Mouse (Mus musculus) limb, embryonic 14.5 days (tissue): ENCODE data around the gene Zfp706. TPM values are rescaled to one million over a fixed set of nuclear protein-coding genes. Genes with fewer than 3 reads are reported as not detected.

Experiments
- ATAC-seq: fragments of 200-750 bp; cut with Nextera tagmentation; 2 replicates; pipeline ENCODE4 v1.8.0; 2017; ENCODE audit warnings: low read depth, moderate number of reproducible peaks, moderate TSS enrichment; ENCODE audit not compliant: low FRiP score
- DNase-seq: peaks from one replicate; pipeline ENCODE4 v3.0.0-alpha.2; 2015; ENCODE audit warnings: low spot score
- H3K27ac ChIP-seq: fragments of 300-500 bp; sonication (generic); replicated peaks from 2 replicates; pipeline ENCODE4 v1.5.1; 2014; ENCODE audit warnings: low read depth, mild to moderate bottlenecking, low read length, moderate library complexity, mixed read lengths
- H3K27me3 ChIP-seq: fragments of 300-500 bp; sonication (generic); 2 replicates; pipeline ENCODE4 v1.6.1; 2014; ENCODE audit warnings: low read length, mixed read lengths; ENCODE audit not compliant: control insufficient read depth, insufficient read depth
- H3K36me3 ChIP-seq: fragments of 300-500 bp; sonication (generic); 2 replicates; pipeline ENCODE4 v1.6.1; 2014; ENCODE audit warnings: mild to moderate bottlenecking, low read length, moderate library complexity, mixed read lengths; ENCODE audit not compliant: control insufficient read depth, insufficient read depth
- H3K4me1 ChIP-seq: fragments of 300-500 bp; sonication (generic); 2 replicates; pipeline ENCODE4 v1.6.1; 2014; ENCODE audit warnings: antibody characterized with exemption, low read length, mixed read lengths; ENCODE audit not compliant: control insufficient read depth, insufficient read depth
- H3K4me2 ChIP-seq: fragments of 300-500 bp; sonication (generic); replicated peaks from 2 replicates; pipeline ENCODE4 v1.6.1; 2014; ENCODE audit warnings: low read depth, mild to moderate bottlenecking, low read length, moderate library complexity; ENCODE audit not compliant: severe bottlenecking
- H3K4me3 ChIP-seq: fragments of 300-500 bp; sonication (generic); replicated peaks from 2 replicates; pipeline ENCODE4 v1.5.1; 2014; ENCODE audit warnings: low read length
- H3K9ac ChIP-seq: fragments of 300-500 bp; sonication (generic); 2 replicates; pipeline ENCODE4 v1.6.1; 2014; ENCODE audit warnings: mild to moderate bottlenecking, low read depth, low read length, moderate library complexity; ENCODE audit not compliant: severe bottlenecking
- H3K9me3 ChIP-seq: fragments of 300-500 bp; sonication (generic); 2 replicates; pipeline ENCODE4 v1.6.1; 2016; ENCODE audit warnings: low read length; ENCODE audit not compliant: control insufficient read depth
- POLR2A ChIP-seq: fragments of 200-500 bp; IDR thresholded peaks from 2 replicates; pipeline ENCODE4 v1.8.0; 2012; ENCODE audit warnings: inconsistent platforms, mild to moderate bottlenecking, moderate library complexity, borderline replicate concordance; ENCODE audit not compliant: insufficient read depth, insufficient read length; ENCODE audit errors: extremely low read depth
- WGBS: fragments of 180-500 bp; shearing (Covaris S2); extraction: QIAGEN DNeasy Blood & Tissue Kit; methylation state at CpG from one replicate; pipeline ENCODE4 v1.1.7; 2014; 5-methylcytosine and 5-hydroxymethylcytosine counted together
- polyA plus RNA-seq, 2 experiments: library from polyadenylated mRNA; depleted of rRNA in 1 of 2; stranded (reverse) in 1 of 2; unstranded in 1 of 2; fragments of >200 nt; fragmentation: Nextera tagmentation in 1 of 2; extraction: Ambion mirVana in 1 of 2; gene quantifications; 2 replicates each; pipeline versions ENCODE4 v1.2.1 to v1.2.3; 2012 to 2014

The Zfp706 gene
- polyA plus RNA-seq, 2 experiments, result 98.3 to 400 TPM

DNA sequence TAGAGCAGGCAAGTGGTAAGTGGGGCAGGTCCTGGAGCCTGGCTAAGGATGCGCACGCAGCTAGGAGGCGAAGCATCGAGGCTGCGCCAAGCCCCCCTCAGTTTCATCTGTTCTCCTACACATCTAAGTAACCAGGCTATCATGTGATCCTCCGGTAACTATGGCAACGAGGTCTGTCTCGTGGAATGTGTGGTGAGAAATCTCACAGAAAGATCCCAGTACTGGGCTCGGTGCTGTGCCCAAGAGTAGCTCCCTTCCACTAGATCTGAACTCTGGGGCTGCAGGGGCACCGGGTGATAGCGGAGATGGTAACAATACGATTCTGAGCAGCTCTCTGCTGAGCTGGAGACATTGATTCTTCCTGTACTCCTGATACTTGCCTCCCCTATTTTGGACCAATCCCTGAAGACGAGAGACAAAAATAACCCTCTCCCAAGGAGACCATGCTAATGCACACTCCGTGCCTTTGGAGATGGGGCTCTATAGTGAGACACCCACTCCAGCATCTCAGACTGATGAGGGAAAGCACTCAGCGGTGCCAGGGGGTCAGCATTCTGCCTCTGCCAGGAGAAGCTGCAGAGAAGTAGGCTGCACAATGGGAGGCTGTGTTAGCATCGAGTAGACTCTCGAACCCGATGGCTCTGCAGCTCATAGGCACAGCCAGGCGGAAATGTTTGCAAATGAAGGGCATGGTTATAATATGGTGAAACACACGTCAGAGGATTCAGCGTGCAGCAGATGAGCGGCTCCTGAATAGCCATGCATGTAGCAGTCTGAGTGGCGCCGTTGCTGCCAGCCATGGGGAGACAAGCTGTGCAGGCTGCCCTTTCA lies 40.0 kb downstream of the Zfp706 start:
- Histone ChIP-seq H3K9me3 (no peaks in the 10 kb centered on the region), H3K4me1 (peaks cover 16% of the 10 kb centered on the region), H3K27ac (no peak overlapping the region), H3K4me3 (no peak overlapping the region; the same call in 1 of the 2 replicates), H3K9ac (0 out of 2 replicates have a peak overlapping the region, but pooled peaks have one; percentile 32), H3K36me3 (no peaks in the 10 kb centered on the region), H3K27me3 (no peaks in the 10 kb centered on the region), H3K4me2 (peak overlapping the region; percentile 39)
- ATAC-seq (peak; percentile 82), DNase-seq (peak; percentile 71)
- TF ChIP-seq POLR2A, result no peak
- WGBS, result 37% methylated on average over 24 of the region's 24 CpGs

DNA sequence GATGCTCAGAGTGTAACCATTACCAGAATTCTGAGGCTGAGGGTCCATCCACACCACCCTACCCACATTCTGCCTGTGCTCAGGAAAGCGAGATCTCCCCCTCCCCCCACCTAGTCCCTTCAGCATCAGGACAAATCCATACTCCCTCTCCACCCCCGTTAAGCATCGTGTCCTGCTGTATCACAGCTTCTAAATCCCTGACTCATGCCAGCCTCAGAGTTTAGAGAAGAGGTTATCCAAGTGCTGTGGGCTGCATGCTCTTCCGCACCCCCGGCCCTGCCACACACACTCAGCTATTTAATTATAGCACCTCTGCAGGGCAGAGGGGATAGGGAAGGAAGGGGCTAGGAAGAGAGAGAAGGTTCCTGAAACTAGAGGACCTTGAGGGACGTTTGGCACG lies 40.6 kb downstream of the Zfp706 start:
- ATAC-seq (peak; percentile 23; the same call in 1 of the 2 replicates), DNase-seq (no peak)
- WGBS, result 36% methylated on average over 7 of the region's 7 CpGs
- no peaks in the 10 kb centered on the region for H3K9me3 ChIP-seq
- H3K4me2 ChIP-seq, result peak overlapping the region; percentile 39
- H3K9ac ChIP-seq, result no peak overlapping the region
- no peaks in the 10 kb centered on the region for H3K27me3 ChIP-seq
- H3K36me3 ChIP-seq, result no peaks in the 10 kb centered on the region
- peaks cover 16% of the 10 kb centered on the region for H3K4me1 ChIP-seq
- H3K4me3 ChIP-seq, result no peak overlapping the region
- TF ChIP-seq POLR2A, result no peak
- no peak overlapping the region for H3K27ac ChIP-seq

DNA sequence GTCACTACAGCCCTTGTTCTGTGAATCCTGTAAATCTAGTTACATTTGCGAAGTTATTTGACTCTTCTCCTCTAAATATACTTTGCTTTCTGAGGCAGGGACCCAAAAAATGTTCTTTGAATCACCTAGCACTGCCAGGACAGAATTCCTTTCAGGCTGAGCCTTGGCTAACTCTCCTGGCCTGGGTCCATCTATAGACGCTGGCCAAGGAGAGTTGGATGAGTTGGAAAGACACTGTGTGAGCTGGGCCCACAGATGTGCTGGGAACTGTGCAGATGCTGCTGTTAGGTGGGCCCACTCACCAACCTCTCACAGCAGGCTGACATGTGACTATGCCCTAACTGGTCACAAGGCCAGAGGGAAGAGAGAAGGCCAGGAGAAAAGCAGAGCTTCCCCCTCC lies 41.1 kb downstream of the Zfp706 start:
- Histone ChIP-seq H3K27me3 (no peaks in the 10 kb centered on the region), H3K4me2 (peak overlapping the region; percentile 39; the same call in 1 of the 2 replicates), H3K4me3 (no peak overlapping the region), H3K27ac (no peak overlapping the region), H3K9ac (no peak overlapping the region), H3K9me3 (no peaks in the 10 kb centered on the region), H3K36me3 (no peaks in the 10 kb centered on the region), H3K4me1 (peaks cover 16% of the 10 kb centered on the region)
- DNase-seq, result peak; percentile 22
- TF ChIP-seq POLR2A, result no peak
- ATAC-seq, result no peak
- 75% methylated on average over 2 of the region's 2 CpGs for WGBS

DNA sequence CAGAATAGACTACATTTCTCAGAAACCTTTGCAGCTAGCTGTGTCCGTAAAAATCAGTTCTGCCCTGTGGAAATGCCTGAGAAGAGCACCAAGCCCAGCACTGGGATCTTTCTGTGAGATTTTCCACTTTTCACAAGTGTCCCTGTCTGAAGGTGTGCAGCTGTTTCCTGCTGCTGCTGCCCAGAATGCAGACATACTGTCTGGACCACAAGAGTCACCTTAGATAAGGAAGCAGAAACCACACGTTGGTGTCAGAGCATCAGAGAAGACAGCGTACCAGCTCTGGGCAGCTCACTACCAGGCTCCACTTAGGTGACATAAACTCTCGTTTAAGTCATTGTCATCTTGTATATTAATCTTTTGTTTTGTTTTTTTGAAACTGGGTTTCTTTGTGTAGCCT lies 41.8 kb downstream of the Zfp706 start:
- H3K27ac ChIP-seq, result no peak overlapping the region
- TF ChIP-seq POLR2A, result no peak

DNA sequence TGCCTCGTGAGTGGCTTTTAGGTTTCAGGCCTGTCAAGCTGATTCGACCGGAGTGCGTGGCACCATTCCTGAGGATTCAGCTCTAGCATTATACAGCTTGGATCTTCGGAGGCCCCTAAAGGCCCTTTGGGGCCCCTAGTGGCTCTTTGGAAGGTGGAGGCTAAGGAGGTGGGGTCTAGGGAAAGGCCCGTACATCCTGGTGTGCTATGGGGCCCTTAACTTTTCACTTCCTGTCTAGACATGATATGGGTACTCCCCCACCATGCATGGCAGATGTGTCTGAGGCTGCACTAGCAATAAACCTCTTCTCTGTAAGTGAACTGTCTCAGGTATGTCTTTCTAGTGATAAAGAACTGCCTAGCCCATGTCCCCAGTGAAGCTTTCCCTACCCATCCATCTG lies 44.6 kb downstream of the Zfp706 start:
- Histone ChIP-seq H3K27me3 (no peaks in the 10 kb centered on the region), H3K4me2 (no peak overlapping the region), H3K27ac (no peak overlapping the region), H3K4me3 (no peak overlapping the region), H3K9me3 (no peaks in the 10 kb centered on the region), H3K9ac (no peak overlapping the region), H3K36me3 (no peaks in the 10 kb centered on the region), H3K4me1 (peaks cover 15% of the 10 kb centered on the region)
- TF ChIP-seq POLR2A, result no peak
- WGBS, result 87% methylated on average over 6 of the region's 6 CpGs
- no peak for ATAC-seq
- DNase-seq, result no peak

More for the DNA sequence above, 41.8 kb downstream of the Zfp706 start:
- Histone ChIP-seq H3K4me1 (peaks cover 16% of the 10 kb centered on the region), H3K27me3 (no peaks in the 10 kb centered on the region), H3K9ac (no peak overlapping the region), H3K36me3 (no peaks in the 10 kb centered on the region), H3K4me2 (no peak overlapping the region), H3K9me3 (no peaks in the 10 kb centered on the region), H3K4me3 (no peak overlapping the region)
- DNase-seq, result no peak
- WGBS, result 88% methylated on average over 4 of the region's 4 CpGs
- no peak for ATAC-seq
